Mouse (Mus musculus) heart, postnatal 0 days (tissue): ENCODE results near the gene Anapc1.

ENCODE experiments used
- CTCF ChIP-seq: IDR thresholded peaks from 2 replicates; pipeline ENCODE4 v1.5.1; 2016; ENCODE audit warnings: antibody characterized with exemption, control low read depth, low read depth
- EP300 ChIP-seq: IDR thresholded peaks from 2 replicates; pipeline ENCODE4 v1.6.1; 2016; ENCODE audit warnings: antibody characterized with exemption, low read depth

DNA sequence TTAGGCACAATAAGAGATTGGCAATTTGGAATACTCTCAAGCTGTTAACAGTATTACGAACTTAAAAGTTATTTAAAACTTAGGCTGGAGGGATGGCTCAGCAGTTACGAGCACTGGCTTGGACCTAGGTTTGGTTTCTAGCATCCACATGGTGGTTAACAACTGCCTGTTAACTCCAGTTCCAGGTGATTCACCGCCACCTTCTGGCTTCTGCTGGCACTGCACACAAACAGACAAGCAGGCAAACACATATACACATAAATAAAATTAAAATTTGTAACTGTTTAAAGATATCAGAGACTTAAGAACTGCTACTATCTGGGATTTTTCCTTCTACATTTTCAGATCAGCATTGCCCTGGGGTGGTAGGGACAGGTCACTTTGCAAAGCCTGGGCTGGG, 123.0 kb downstream of the Anapc1 start:
- TF ChIP-seq CTCF: no peak
- no peak for TF ChIP-seq EP300
